Mouse (Mus musculus): ENCODE measurements around the gene Tpd52l1.
A peak's percentile ranks its signal among the peaks of the same experiment; 100 is the strongest.

Tpd52l1 gene

DNA sequence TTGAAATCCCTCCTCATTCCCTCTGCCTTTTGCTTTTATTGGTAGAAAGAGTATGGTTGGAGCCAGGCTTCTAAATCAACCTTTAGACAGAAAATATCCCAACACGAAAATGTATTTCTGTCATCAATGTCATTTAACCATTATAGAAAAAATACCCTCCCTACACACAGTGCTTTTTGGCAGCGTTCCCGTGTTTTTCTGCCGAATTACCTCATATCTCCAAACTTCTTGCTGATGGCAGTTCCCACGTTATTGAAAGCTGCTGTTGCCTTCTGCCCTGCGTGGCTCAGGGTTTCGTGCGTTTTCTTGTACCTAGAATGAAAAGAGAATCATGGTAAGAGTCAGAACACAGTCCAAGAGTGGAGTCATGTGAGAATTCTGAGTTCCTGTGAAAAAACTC lies 99.4 kb downstream of the Tpd52l1 start:
- DNase-seq (ENCODE audit: low spot score in 2 of 2) = no peak

DNA sequence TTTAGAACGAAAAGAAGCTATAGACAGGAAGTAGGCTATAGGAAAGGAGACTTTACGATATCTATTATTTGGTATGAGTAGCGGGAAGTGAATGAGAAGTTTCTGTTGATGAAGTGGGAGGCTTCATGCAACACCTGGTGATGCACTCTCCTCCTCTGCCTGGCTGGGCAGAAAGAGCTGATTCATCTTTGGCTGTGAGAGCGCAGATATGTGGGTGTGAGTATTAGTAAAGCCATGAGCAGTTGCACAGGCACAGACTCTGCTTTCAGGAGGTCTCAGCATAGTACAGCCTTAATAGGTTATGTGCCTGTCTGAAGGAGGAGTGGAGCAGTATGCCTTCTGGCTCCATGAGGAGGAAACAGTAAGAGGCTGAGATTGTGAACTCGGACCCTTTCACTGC lies 109.3 kb downstream of the Tpd52l1 start:
- no peak for DNase-seq (ENCODE audit: low spot score in 2 of 2)

- DNase-seq (ENCODE audit: low spot score in 2 of 2) = peak in 1 of 2 experiments; percentile 5
Observed at GRCm38 (mm10) chr10:31331225-31331775, 114.5 kb downstream of the Tpd52l1 start.

DNA sequence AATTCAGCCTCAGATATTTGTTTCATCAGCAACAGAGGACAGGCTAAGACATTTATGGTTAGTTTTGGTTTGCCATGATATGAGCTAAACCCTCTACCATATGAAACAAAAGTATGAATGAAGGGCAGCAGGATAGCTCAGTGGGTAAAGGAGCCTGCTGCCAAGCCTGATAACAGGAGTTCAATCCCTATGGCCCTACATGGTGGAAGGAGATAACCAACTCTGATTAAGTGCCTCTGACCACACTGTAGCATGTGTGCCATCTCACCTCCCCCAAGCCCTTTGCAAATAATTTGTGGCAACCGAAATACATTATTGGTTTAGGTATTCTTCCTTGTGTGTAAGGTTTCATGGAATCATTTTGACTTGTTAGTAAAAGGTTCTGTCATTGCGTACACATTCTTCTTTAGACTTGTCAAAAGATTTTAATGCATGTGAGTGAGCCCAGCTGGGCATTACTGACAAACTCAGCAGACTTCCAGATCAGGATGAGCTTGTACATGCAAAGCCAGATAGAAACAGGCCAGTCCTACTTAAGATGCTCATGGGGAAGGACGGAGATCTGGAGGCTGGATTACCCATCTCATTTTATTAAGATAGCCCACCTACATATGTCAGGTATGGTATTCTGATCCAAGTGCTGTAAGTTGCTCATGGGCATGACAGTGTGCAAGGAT lies 115.3 kb downstream of the Tpd52l1 start:
- no peak for DNase-seq (ENCODE audit: low spot score in 2 of 2)

GRCm38 (mm10) chr10:31329436-31329835 lies 116.3 kb downstream of the Tpd52l1 start:
- no peak for DNase-seq (ENCODE audit: low spot score in 2 of 2)

- DNase-seq (ENCODE audit: low spot score in 2 of 2) = no peak
Observed at GRCm38 (mm10) chr10:31318491-31318890, 127.3 kb downstream of the Tpd52l1 start.

DNA sequence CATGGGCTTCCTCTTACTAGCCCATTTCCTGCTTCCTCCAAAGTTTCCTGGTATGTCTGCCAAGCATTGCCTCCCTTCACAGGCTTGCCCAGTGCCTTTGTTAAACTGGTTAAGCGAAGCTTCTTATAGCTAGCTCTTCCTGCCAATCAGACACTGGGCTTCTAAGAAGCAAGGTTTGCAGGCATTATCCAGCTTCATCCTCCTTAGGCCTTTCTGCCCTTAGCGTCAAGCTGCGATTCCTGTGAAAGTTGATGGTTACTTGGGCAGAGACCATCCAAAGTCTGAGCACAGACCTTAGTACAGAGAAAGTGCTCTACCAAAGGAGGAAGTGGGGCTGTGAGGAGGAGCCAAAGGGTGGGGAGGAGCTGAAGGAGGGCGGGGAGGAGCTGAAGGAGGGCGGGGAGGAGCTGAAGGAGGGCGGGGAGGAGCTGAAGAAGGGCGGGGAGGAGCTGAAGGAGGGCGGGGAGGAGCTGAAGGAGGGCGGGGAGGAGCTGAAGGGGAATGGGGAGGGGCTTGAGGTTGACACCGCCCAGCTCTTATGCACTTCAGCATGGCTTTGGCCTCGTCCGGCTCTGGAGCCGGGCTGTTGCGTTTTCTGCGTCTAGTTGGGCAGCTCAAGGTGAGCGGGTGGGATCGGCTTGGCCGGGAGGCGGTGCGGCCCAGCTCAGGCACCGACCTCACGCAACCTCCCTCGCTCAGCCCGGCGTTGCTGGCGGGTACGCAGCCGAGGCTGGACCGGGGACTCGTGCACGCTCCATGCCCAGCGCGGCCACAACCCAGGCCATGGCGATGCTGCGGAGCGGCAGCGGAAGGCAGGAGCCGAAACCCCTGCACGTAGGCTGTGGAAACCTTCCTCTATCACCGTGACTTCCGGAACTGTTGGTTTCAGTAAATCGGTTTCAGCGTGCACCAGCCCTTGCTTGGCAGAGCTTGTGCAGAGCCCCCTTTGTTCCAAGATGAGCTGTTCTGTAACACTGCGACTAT lies 132.6 kb downstream of the Tpd52l1 start, which contains the start of gene Hddc2:
Hddc2 (plus strand) TSS at position 519 of the 984 bp plus-strand sequence.
- DNase-seq (ENCODE audit: low spot score in 2 of 2) = peak; percentile 37 to 51

DNA sequence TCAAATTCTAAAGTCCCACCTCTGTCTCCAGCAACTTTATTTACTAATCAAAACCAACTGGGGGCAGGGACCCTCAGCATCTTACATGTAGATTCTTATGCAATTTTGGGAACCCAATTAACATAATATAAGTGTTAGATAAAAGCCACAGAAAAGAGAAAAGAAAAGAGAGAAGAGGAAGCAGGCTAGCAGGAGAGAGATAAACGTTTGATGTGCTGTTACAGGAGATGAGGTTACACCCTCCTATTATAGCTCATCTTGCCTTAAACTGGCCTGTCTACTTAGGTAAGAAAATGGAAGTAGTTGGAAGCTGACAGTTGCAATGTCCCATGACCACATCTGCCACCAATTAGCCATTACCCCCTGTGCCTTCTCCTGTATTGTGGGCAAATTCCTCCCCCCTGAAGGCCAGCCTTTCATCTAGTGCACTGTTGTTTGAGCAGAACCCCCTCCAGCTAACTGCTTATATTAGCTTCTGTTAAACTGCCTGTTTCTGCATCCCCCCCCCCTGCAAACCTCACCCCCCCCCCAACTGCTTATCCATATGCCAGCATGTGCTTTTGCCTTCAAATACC lies 138.6 kb downstream of the Tpd52l1 start:
- DNase-seq (ENCODE audit: low spot score in 2 of 2) = no peak

DNA sequence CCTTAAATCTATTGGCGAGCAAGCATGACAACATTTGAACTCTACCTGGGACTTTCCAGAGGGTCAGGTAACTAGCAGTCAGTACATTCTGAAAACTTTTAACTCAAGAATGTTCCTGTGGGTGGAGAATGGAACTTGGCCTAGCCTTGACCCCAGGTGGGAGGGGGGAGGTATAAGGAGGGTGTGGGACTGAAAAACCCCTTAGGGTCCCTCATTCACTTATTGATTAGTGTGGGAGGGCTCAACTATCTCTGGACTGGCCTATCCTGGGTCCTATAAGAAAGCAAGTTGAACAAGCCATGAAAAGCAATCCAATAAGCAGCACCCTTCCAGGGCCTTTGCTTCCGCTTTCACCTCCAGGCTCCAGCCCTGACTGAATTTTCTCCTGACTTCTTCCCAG lies 142.3 kb downstream of the Tpd52l1 start:
- no peak for DNase-seq (ENCODE audit: low spot score in 2 of 2)

DNA sequence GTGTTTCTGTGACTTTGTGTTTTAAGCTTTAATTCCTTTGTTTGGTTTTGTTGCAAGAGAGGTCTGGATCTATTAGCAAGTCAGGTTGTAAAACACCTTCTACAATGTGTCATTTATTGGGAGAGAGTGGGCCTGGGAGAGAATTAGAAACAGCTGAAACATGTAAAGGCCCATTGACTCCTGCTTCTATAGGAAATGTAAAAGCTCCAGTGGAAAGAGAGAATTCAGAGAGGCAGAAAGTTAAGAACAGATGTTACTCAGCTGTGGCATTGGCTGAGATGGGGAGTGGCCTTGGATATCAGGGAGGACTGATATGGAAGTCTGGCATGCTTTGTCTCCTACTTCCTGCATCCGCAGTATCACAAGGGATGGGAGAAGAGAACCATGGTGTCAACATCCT lies 145.5 kb downstream of the Tpd52l1 start:
- DNase-seq (ENCODE audit: low spot score in 2 of 2) = no peak

DNA sequence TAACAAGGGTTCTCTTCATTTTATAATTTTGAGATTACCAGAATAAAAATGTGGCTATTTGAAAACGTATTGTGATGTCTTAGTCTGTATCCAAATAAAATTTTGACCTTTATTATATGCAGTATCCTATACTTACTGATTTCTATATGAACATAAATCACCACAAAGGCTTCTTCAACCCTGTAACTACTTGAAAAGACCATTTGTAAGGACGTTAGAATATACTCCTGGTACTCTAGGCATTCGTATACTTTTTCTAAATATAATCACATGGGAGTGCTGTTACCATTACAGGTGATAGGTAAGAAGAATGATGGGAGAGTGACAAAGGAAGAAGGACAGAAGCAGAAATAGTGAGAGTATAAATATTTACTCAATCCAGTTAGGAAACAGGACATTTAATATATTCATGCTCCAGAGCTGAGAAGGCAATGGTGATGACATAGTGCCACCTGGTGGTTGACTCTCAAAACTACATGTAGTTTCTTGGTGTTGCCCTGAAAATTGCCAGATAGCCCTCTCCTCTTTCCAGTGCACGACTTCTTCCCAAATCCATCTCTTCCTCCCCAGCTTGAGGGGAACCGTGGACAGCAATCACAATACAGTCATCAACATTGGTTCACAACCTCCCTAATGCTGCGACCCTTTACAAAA lies 146.7 kb downstream of the Tpd52l1 start:
- DNase-seq (ENCODE audit: low spot score in 2 of 2) = peak; percentile 14 to 62

- DNase-seq (ENCODE audit: low spot score in 2 of 2) = no peak
Observed at GRCm38 (mm10) chr10:31298263-31298662, 147.5 kb downstream of the Tpd52l1 start.

- DNase-seq (ENCODE audit: low spot score in 2 of 2) = no peak
Observed at GRCm38 (mm10) chr10:31297106-31297505, 148.7 kb downstream of the Tpd52l1 start.

DNA sequence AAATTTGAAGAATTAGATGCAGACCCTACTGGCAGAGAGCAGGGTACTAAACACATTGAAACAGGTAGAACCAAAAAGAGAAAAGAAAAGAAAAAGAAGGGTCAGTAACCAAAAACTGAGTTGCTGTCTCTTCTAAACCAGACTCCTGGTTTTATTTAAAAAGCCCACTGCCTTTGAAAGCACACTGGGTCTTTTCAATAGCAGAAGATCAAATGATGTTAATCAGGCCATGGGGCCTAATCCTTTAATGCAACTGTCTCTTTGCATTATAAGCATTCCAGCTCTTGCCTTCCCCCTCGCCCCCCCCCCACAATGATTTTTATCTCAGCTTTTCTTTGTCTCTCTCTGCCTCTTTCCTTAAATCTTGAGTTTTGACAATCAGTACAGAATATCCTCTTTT lies 149.3 kb downstream of the Tpd52l1 start:
- no peak for DNase-seq (ENCODE audit: low spot score in 2 of 2)

DNA sequence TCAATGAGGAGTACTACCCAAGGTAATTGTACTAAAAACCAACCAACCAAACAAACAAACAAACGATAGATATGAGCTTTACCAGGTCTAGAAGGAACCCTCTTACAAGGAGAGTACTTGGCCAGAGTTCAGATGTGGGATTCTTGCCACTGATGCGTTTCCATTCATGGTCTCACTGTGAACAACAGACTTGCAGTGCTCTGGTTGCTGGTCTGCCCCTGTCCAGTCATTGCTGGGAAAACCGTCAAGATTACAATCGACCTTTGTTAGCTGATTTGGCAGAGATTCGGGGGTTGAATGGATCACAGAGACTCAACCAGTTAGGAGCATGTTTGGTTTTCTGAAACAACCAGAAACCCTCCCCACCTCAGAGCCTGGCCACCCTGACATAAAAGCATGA lies 150.1 kb downstream of the Tpd52l1 start:
- peak in 1 of 2 experiments; percentile 5 for DNase-seq (ENCODE audit: low spot score in 2 of 2)

- DNase-seq (ENCODE audit: low spot score in 2 of 2) = no peak
Observed at GRCm38 (mm10) chr10:31288697-31289390, 156.9 kb downstream of the Tpd52l1 start.

- no peak for DNase-seq (ENCODE audit: low spot score in 2 of 2)
Observed at GRCm38 (mm10) chr10:31287787-31288186, 158.0 kb downstream of the Tpd52l1 start.
